Mouse (Mus musculus) heart, embryonic 16.5 days (tissue): ENCODE data around the gene Clasp2. TPM values are rescaled to one million over a fixed set of nuclear protein-coding genes. Genes with fewer than 3 reads are reported as not detected.

Source experiments
- polyA plus RNA-seq: library from polyadenylated mRNA; unstranded; fragments of >200 nt; fragmentation: Nextera tagmentation; extraction: Ambion mirVana; gene quantifications from 2 replicates; pipeline ENCODE4 v1.2.1, GENCODE M21; 2015

Clasp2 gene
- polyA plus RNA-seq, 1 experiment from 2014 or later: 21.0 TPM

Other genes with a start within 250 kb of the Clasp2 start
- 58.9 and 70.3 TPM in 2 replicates for gene Pdcd6ip, start 33.2 kb upstream of the Clasp2 start, polyA plus RNA-seq
- gene Ubp1, start 189.5 kb downstream of the Clasp2 start, polyA plus RNA-seq: 20.4 and 21.7 TPM in 2 replicates